Mouse (Mus musculus): ENCODE data around the gene Ube3c. TPM values are rescaled to one million over a fixed set of nuclear protein-coding genes. Genes with fewer than 3 reads are reported as not detected.

The Ube3c gene
- polyA plus RNA-seq, 1 experiment from 2014 or later = 36.2 TPM

Other genes with a start within 250 kb of the Ube3c start
- gene Lmbr1, start 190.9 kb upstream of the Ube3c start, polyA plus RNA-seq (2014; fragmentation: Nextera tagmentation; extraction: Ambion mirVana) = 13.9 and 16.5 TPM in 2 replicates
- 26.4 and 32.1 TPM in 2 replicates for gene Nom1, start 134.6 kb upstream of the Ube3c start, polyA plus RNA-seq (2014; fragmentation: Nextera tagmentation; extraction: Ambion mirVana)
- gene Mnx1, start 90.8 kb upstream of the Ube3c start, polyA plus RNA-seq (2014; fragmentation: Nextera tagmentation; extraction: Ambion mirVana) = not detected in 2 replicates
- 247 and 262 TPM in 2 replicates for gene Dnajb6, start 166.4 kb downstream of the Ube3c start, polyA plus RNA-seq (2014; fragmentation: Nextera tagmentation; extraction: Ambion mirVana)
- not detected in 2 replicates for gene Gm5129, start 166.7 kb downstream of the Ube3c start, polyA plus RNA-seq (2014; fragmentation: Nextera tagmentation; extraction: Ambion mirVana)

Data from midbrain, embryonic 11.5 days (tissue).